Mouse (Mus musculus) adrenal gland, postnatal 14 days (tissue): ENCODE data around the gene St3gal6. TPM values are rescaled to one million over a fixed set of nuclear protein-coding genes. Genes with fewer than 3 reads are reported as not detected.

Experiments used
- DNase-seq: peaks from one replicate; pipeline ENCODE4 v3.0.0; 2021; ENCODE audit warnings: mixed read lengths
- total RNA-seq: library from RNA; stranded (reverse); gene quantifications from 2 replicates; pipeline ENCODE4 v1.2.3, GENCODE M21; 2021

St3gal6 gene
- total RNA-seq, 1 experiment from 2014 or later: 21.9 TPM

DNA sequence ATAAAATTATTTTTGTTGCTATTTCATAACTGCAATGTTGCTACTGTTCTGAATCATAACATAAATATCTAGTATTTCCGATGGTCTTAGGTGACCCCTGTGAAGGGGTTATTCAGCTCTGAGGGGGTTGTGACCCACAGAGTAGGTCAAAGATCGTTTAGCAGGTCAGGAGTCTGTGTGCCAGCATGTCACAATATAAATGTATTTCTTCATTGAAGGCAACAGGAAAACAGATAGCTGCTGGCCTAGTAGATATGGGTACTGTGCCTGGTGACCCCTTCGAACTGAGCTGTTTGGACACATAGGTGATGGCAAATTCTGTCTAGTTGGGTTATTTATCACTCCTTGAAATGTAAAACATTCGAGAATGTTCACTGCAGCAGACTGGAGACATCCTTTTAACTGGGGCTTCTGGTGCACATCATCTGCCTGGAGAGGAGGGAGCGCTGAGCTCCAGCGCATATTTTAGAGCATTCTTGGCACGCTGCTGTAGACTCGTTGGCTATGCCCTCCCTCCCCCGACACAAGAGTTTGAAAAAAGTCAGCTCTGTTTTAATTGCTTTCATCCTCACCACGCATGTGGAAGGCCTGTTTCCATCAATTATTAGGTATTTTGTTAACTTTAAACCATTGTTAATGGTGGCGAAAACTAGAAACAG lies 102.2 kb downstream of the St3gal6 start:
- DNase-seq: no peak

Other genes starting within 250 kb of the St3gal6 start
- gene Dcbld2, start 115.8 kb downstream of the St3gal6 start, total RNA-seq: 11.4 and 11.8 TPM in 2 replicates
- gene Gm813, start 92.7 kb upstream of the St3gal6 start, total RNA-seq: not detected in 2 replicates
- gene E330017A01Rik, start 114.5 kb upstream of the St3gal6 start, total RNA-seq: not detected in 2 replicates
- gene Cpox, start 146.0 kb upstream of the St3gal6 start, total RNA-seq: 20.5 and 27.8 TPM in 2 replicates
- not detected in 2 replicates for gene Gpr15, start 194.8 kb upstream of the St3gal6 start, total RNA-seq
- gene Cldnd1, start 203.7 kb upstream of the St3gal6 start, total RNA-seq: 68.9 and 82.2 TPM in 2 replicates
- not detected in 2 replicates for gene Olfr172, start 238.9 kb upstream of the St3gal6 start, total RNA-seq